Mouse (Mus musculus) monocyte, adult 2 months (primary cell): Measurements from ENCODE around the gene Gucy2g.

ENCODE experiments used
- DNase-seq, 2 experiments: peaks; one replicate each; pipeline ENCODE4 v3.0.0; 2022; ENCODE audit warnings: low spot score in 2 of 2, low read depth in 1 of 2

Gucy2g gene

GRCm38 (mm10) chr19:55250451-55250850, 9.4 kb upstream of the Gucy2g start:
- DNase-seq = no peak

DNA sequence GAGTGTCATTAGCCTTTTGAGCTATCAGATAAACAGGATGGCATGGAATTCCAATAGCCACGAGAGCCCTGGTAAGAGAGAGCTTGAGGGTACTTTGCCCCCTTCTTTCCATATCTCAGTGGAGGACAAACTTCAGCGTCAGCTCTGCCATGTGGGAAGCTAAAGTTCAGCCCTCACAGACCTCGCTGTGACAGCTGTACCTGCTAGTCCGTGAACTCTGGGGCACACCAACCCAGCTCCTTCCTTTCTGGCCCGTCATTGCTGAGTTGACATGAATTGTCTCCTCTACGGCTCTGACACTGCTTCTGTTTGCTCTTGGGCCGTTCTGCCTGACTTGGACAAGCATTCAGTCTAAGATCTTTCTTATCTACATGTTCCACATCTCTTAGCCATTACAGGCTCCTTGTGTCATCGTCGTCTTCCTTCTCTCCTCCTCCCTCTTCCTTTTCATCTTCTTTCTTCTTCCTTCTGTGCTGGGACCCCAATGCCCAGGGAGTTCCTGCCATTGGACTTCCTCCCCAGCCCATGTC, 7.0 kb upstream of the Gucy2g start:
- no peak for DNase-seq

DNA sequence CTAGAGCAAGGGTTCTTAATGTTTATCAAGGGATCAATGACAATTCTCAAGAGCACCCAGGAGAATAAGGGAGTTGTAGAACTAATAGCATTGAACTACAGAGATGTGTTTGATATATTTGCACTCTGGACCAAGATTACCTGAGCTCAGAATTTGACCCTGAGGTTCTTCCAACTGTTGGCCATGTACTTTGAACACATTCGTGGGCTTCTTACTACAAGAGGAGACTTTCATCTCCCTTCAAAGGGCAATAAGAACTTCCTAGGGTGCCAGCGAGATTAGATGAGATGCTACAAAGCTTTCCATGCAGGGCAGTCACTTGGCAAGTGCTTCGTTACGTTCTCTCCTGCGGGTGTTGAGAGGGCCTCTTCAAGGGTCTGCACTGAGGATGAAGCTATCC, 6.5 kb upstream of the Gucy2g start:
- DNase-seq = no peak

DNA sequence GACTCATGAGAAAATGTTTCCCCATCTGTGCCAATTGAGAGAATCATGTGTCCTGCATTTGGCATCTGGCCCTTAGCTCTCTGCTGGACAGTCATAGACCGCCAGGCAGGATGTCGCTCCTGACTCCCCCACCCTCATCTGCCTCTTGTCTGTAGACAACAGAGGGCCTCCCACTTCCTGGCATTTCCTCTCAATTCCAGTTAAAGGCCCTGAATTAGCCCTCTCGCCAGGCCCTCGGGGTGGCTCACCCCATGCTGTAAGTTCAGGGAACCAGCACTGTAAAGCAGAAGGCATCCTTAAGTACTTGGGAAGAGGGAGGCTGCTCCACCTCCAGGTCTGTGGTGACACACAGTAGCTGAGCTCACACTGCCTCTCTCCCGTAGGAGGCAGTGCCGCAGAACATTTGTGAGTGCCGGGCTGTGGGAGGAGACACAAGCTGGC, 3.8 kb upstream of the Gucy2g start:
- no peak for DNase-seq

GRCm38 (mm10) chr19:55239766-55240426, 1.1 kb downstream of the Gucy2g start:
- no peak for DNase-seq

- no peak for DNase-seq
Measured at GRCm38 (mm10) chr19:55236564-55236963, 4.5 kb downstream of the Gucy2g start.

GRCm38 (mm10) chr19:55236026-55236425, 5.0 kb downstream of the Gucy2g start:
- no peak for DNase-seq

- no peak for DNase-seq
Measured at GRCm38 (mm10) chr19:55232136-55232535, 8.9 kb downstream of the Gucy2g start.

GRCm38 (mm10) chr19:55231081-55231480, 10.0 kb downstream of the Gucy2g start:
- DNase-seq = no peak

GRCm38 (mm10) chr19:55227135-55227534, 13.9 kb downstream of the Gucy2g start:
- no peak for DNase-seq

DNA sequence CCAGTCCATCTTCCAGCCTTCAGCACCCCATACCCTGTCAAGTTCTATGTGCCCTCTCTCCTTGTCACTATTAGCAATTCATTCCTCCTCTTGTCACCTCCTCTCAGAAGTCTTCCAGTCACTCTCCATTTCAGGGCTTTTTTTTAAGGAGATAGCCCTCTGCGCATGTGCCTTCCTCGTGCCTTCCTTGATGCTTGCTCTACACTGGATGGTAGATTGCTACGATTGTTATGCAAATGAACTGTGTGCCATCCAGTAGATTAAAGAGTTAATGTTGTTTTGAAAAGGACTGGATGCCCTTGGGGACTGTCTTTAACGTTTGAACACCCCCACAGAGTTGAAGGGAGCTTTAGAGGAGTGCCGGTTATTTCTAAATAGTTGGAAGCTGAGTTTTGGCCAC, 14.4 kb downstream of the Gucy2g start:
- no peak for DNase-seq

- no peak for DNase-seq
Measured at GRCm38 (mm10) chr19:55222268-55222667, 18.8 kb downstream of the Gucy2g start.

DNA sequence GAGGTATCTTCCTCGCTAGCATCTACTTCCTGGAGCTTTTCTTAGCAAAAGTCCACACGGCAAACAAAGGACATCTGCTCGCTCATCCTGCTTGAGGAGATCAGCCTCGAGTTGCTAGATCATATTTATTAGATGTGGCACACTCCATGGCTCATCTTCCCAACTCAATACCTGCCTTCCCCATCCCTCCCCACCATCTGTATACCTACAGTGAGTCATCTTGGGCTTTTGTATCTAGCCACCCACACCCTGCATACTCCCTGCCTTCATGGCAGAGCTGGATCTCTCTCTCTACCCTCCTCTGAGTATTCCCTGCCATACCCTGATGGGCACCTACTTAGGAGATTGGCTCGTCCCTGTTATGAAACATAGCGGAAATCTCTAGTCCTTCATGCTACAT, 19.8 kb downstream of the Gucy2g start:
- no peak for DNase-seq

DNA sequence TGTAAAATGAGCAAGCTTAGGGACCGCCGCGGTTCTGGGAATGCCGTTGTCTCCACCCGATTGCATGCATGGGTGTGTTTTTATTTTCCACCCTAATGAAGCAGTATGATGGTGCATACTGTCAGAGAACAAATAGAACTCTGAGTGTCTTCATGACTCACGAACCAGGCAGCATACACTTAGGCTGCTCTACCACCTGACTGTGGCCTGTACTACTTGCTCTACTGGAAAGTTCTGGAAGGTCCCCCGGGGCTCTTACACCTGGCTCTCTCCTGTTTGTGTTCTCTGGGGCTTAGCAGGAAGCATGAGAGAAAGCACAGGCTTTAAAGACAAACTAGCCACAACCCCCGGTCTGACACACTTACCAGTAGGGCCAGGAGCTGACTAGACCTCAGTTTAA, 21.7 kb downstream of the Gucy2g start:
- no peak for DNase-seq

DNA sequence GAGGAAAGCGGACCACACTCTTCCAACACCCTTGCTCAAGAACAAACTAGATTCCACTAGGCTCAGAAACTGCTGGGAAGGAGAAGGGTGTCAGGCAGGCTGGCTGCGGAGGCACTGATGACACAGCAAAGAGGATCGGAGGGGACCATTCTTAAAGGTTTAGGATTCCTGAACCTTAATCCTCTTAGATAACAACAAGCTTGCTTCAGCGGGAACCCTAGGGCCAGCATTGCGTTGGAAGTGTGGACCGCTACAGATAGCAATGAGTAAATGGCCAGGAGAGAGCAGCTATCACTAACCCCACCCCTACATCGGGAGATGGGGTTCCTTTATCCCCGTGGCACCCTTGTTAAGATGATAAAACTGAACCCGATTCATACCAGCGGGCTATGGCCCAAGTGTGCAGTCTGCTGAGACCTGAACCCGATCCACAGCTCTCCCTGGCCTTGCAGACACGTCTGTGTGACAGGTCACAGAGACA, 22.3 kb downstream of the Gucy2g start:
- no peak for DNase-seq

GRCm38 (mm10) chr19:55218192-55218739, 22.8 kb downstream of the Gucy2g start:
- DNase-seq = peak; percentile 44 to 71

DNA sequence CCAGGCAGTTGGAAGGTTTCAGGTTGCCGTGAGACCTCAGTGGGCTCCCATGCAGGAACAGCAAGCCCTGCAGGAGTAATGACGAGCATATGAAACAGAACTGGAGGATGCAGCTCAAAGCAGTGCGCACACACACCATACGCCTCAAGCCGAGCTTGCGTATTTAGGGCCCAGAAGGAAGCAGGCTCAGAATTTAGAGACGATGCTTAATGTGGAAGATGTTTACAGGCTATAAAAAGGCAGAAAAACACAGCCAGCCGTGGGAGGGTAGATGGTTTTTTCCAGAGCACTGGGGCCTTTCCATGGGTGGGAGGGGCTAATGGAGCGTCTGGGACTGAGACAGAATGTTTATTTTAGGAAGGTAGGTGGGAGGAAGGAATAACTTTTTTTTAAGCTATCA, 23.7 kb downstream of the Gucy2g start:
- DNase-seq = no peak

DNA sequence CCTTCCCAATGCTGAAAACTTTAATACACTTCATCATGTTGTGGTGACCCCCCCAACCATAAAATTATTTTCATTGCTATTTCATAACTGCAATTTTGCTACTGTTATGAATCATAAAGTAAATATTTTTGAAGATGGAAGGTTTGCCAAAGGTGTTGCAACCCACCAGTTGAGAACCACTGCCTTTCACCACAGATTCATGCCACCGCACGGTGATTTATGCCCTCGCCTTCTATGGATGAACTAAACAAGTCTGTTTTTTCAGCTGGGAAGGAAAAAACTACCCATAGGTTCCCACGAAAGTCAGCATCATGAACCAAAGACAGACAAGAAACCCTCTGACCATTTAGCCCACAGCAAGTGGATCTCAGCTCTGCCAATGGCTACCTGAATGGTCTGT, 24.2 kb downstream of the Gucy2g start:
- no peak for DNase-seq

DNA sequence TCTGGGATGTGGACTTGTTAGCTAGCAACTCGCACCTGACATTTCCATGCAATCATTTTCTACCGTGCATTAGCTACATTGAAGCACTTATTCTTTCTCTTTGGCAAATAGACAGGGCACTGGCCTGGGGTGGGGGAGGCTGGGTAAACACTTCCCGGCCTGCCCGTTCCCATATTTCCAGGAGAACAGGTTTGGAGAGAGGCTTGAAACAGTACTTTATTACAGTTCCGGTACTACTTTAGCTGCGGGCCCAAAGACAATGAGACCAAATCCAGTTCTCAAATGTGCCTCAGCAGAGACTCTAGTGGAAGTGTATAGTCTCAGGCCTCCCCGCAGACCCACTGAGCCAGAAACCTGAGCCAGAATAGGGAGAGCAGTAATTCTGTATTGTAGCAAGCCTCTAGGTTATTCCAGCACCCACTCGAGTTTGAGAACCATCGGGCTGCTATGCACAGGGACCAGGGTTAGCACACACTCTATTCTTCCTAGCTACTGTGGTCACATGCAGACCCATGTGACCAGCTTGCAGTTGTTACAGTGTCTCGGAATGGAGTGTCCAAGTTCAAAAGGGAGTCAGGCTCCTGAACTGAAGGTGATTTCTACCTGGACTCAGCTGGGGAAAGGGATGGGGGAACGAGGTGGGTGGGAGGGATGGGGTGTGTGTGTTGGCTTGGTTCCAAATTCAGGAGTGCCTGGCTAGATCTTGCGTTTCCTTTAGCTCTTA, 27.3 kb downstream of the Gucy2g start:
- DNase-seq = no peak

DNA sequence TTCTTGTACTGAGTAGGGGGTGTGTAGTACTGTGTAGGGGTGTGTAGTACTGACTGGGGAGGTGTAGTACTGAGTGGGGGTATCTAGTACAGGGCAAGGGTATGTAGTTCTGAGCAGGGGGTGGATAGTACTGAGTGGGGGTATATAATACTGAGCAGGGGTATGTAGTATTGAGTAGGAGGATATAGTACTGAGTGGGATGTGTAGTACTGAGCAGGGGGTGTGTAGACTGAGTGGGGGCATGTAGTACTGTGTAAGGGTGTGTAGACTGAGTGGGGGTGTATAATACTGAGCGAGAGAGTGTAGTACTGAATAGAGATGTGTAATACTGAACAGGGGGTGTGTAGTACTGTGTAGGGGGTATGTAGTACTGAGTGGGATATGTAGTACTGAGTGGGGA, 29.3 kb downstream of the Gucy2g start:
- no peak for DNase-seq

- DNase-seq = no peak
Measured at GRCm38 (mm10) chr19:55209084-55209483, 32.0 kb downstream of the Gucy2g start.

DNA sequence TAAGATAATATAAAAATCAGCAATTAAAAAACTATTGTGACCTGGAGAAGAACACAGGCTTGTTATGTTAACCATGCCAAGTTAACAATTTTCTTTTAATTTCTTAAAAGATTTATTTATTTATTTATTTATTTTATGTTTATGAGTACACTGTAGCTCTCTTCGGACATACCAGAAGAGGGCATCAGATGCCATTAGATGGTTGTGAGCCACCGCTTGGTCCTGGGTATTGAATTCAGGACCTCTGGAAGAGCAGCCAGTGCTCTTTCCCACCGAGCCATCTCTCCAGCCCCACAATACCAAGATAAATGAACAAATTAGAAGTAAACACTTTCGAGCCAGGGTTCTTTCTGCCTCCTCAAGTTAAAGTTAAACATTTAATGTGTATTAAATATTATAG, 32.4 kb downstream of the Gucy2g start:
- DNase-seq = no peak
